Mouse (Mus musculus) lung, postnatal 0 days (tissue): ENCODE measurements around the gene Alg14. TPM values are rescaled to one million over a fixed set of nuclear protein-coding genes. Genes with fewer than 3 reads are reported as not detected.

Experiments
- ATAC-seq: fragments of 200-750 bp; cut with Nextera tagmentation; 2 replicates; pipeline ENCODE4 v1.8.0; 2017; ENCODE audit warnings: moderate library complexity
- DNase-seq: peaks from one replicate; pipeline ENCODE4 v3.0.0-alpha.2; 2016; ENCODE audit warnings: low spot score
- H3K27ac ChIP-seq: fragments of 300-500 bp; sonication (generic); 2 replicates; pipeline ENCODE4 v1.5.1; 2014; ENCODE audit warnings: antibody characterized with exemption, mild to moderate bottlenecking, low read length, mixed read lengths
- H3K27me3 ChIP-seq: fragments of 300-500 bp; sonication (generic); replicated peaks from 2 replicates; pipeline ENCODE4 v1.6.1; 2014; ENCODE audit warnings: low read length, mixed read lengths; ENCODE audit not compliant: insufficient read depth
- H3K36me3 ChIP-seq: fragments of 300-500 bp; sonication (generic); 2 replicates; pipeline ENCODE4 v1.6.1; 2014; ENCODE audit warnings: low read length, mixed read lengths; ENCODE audit not compliant: insufficient read depth
- H3K4me1 ChIP-seq: fragments of 300-500 bp; sonication (generic); 2 replicates; pipeline ENCODE4 v1.6.1; 2014; ENCODE audit warnings: antibody characterized with exemption, low read depth, low read length, mixed read lengths; ENCODE audit not compliant: insufficient read depth
- H3K4me2 ChIP-seq: fragments of 300-500 bp; sonication (generic); replicated peaks from 2 replicates; pipeline ENCODE4 v1.6.1; 2014; ENCODE audit warnings: low read depth, mild to moderate bottlenecking, low read length, moderate library complexity, mixed read lengths
- H3K4me3 ChIP-seq: fragments of 300-500 bp; sonication (generic); 2 replicates; pipeline ENCODE4 v1.5.1; 2014; ENCODE audit warnings: low read depth, low read length
- H3K9ac ChIP-seq: fragments of 300-500 bp; sonication (generic); replicated peaks from 2 replicates; pipeline ENCODE4 v1.6.1; 2014; ENCODE audit warnings: low read depth, mild to moderate bottlenecking
- H3K9me3 ChIP-seq: fragments of 300-500 bp; sonication (generic); 2 replicates; pipeline ENCODE4 v1.6.1; 2016; ENCODE audit warnings: low read length, mixed read lengths
- CTCF ChIP-seq: IDR thresholded peaks from 2 replicates; pipeline ENCODE4 v1.5.1; 2016; ENCODE audit warnings: antibody characterized with exemption, mild to moderate bottlenecking
- EP300 ChIP-seq: IDR thresholded peaks from 2 replicates; pipeline ENCODE4 v1.6.1; 2016; ENCODE audit warnings: antibody characterized with exemption, mild to moderate bottlenecking, control low read depth
- WGBS: fragments of 180-500 bp; shearing (Covaris S2); extraction: QIAGEN DNeasy Blood & Tissue Kit; methylation state at CpG from one replicate; pipeline ENCODE4 v1.1.7; 2014; 5-methylcytosine and 5-hydroxymethylcytosine counted together
- polyA plus RNA-seq: library from polyadenylated mRNA; unstranded; fragments of >200 nt; fragmentation: Nextera tagmentation; extraction: Ambion mirVana; gene quantifications from 2 replicates; pipeline ENCODE4 v1.2.1, GENCODE M21; 2015

Alg14 gene
- 33.4 and 36.6 TPM in 2 replicates for polyA plus RNA-seq

DNA sequence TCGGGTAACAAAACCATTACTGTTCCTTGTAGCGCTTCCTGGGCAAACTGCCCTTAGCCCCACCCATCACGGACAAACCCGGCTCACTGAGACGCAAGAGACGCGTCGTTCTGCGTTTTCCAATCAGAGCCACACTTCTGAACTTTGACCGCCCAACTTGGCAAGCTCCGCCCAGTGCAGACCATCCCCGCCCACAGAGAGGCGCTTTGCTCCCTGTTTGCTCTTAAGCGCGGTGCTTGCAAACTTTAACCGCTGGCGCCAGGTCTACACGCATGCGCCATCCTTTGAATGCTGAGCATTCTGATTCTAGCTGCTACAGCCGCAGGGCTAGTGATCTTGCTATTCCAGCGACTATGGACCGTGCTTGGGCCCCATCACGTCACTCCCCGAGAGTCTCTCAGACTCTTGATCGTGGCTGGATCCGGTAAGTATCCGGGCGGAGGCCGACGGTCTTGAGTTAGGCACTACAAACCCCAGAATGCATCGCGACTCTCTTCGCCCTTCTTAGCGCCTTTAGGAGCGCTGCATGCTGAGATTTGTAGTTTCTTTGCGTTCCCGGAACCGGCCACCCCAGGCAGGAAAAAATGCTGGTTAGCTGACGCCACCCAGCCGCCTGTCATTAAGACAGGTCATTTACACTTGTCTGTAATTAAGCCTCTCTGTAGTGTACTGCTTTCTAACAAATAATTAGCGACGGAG, at the start of gene Alg14:
Gene Alg14, plus strand, starts transcription at position 214 of the 699 bp plus-strand sequence.
- under 1% methylated on average over 42 of the region's 42 CpGs for WGBS
- Histone ChIP-seq H3K9ac (peak within 1 kb of the TSS; percentile 55), H3K4me3 (peak within 1 kb of the TSS; percentile 69), H3K27ac (peak within 1 kb of the TSS; percentile 93), H3K9me3 (no peaks in the 10 kb centered on the region), H3K4me1 (no peaks in the 10 kb centered on the region; the same call in 1 of the 2 replicates), H3K27me3 (no peaks in the 10 kb centered on the region), H3K4me2 (peak within 1 kb of the TSS; percentile 64), H3K36me3 (no peaks in the 10 kb centered on the region)
- no peak for TF ChIP-seq EP300
- peak; percentile 30 for TF ChIP-seq CTCF
- ATAC-seq (peak; percentile 98), DNase-seq (peak; percentile 99)

DNA sequence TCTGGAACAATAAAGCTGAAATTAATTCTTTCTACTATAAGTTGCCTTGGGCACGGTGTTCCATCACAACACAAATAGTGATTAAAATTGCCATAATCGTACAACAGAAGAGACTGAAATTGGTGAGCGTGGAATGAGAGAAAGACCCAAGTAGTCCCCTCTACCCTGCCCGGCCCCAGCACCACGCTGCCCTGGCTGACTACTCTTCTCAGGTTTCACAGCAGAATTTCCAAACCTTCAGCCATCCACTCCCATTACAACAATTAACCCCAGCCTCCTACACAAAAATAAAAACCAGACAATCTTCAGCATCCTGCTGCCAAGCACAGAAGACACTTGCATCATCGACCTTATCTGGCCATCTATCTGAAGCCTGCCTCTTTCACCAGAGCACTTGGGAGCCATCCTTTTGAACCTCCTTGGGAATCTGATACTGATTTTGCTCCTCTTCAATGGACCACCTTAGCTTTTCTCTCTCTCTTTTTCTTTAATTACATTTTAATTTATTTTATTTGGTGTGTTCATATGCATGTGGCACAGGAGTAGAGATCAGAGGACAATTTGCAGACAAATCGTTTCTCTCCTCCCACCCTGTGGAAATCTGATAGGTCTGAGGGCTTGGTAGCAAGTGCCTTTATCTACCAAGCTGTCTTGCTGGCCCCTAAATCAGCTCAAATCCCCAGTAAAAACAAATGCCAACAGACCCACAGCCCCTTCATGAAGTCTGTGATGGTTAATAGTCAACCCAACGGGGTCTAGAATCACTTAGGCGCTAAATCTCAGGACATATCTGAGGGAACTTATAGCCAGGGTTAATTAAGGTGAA, 49.2 kb upstream of the Alg14 start:
- no peak overlapping the region for H3K4me3 ChIP-seq
- 60% methylated on average over 9 of the region's 9 CpGs for WGBS
- no peak overlapping the region for H3K27ac ChIP-seq
- DNase-seq (no peak), ATAC-seq (no peak)
- no peaks in the 10 kb centered on the region for H3K4me1 ChIP-seq
- H3K36me3 ChIP-seq = no peaks in the 10 kb centered on the region
- H3K9ac ChIP-seq = no peak overlapping the region
- TF ChIP-seq CTCF (no peak), EP300 (no peak)
- H3K4me2 ChIP-seq = no peak overlapping the region
- H3K27me3 ChIP-seq = no peaks in the 10 kb centered on the region
- H3K9me3 ChIP-seq = no peaks in the 10 kb centered on the region

DNA sequence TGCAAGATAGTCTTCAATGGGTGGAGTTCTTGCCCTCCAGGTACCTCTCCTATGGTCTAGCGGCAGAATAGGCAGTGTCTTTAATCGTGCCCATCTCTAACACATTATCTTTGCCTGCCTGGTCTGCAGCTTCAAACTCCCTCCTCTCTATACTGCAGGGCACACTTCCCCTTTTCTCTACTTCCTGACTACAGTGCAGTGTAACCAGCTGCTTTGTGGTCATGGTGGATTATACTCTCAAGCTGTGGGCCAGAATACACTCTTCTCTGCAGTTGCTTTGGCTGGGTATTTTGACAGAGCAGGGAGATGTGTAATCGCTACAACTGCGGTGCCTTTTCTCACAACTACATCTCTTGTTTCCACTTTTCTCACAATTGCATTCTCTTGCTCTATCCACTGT, 48.6 kb upstream of the Alg14 start:
- Histone ChIP-seq H3K4me1 (no peaks in the 10 kb centered on the region), H3K27ac (no peak overlapping the region), H3K9ac (no peak overlapping the region), H3K9me3 (no peaks in the 10 kb centered on the region), H3K4me3 (no peak overlapping the region), H3K36me3 (no peaks in the 10 kb centered on the region), H3K4me2 (no peak overlapping the region), H3K27me3 (no peaks in the 10 kb centered on the region)
- DNase-seq = no peak
- TF ChIP-seq CTCF (no peak), EP300 (no peak)
- WGBS = 75% methylated on average over 4 of the region's 4 CpGs
- no peak for ATAC-seq

DNA sequence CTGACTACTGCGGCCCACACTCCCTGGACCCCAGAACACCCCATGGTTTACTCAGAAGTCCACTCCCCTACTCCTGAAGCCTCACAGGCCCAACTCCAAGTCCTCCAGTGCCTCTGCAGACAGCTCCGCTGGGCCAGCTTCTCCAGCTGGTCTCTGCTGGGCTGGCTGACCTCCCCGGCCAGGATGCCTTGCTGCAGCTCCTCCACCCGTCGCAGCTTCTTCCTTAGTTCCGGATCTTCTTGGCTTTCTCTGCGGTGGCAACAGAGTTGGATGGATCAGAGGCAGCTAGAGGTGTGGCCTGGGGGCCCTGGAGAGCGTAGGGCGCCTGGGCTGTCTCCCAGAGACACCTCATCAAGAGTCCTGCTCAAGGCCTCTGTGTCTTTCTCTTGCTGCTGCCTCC, 41.5 kb upstream of the Alg14 start:
- Histone ChIP-seq H3K36me3 (no peaks in the 10 kb centered on the region), H3K27ac (no peak overlapping the region), H3K4me3 (no peak overlapping the region), H3K27me3 (no peaks in the 10 kb centered on the region), H3K9me3 (no peaks in the 10 kb centered on the region), H3K9ac (no peak overlapping the region), H3K4me1 (no peaks in the 10 kb centered on the region), H3K4me2 (no peak overlapping the region)
- ATAC-seq = peak; percentile 71
- peak; percentile 36 for DNase-seq
- TF ChIP-seq EP300 (no peak), CTCF (no peak)
- 61% methylated on average over 9 of the region's 9 CpGs for WGBS

DNA sequence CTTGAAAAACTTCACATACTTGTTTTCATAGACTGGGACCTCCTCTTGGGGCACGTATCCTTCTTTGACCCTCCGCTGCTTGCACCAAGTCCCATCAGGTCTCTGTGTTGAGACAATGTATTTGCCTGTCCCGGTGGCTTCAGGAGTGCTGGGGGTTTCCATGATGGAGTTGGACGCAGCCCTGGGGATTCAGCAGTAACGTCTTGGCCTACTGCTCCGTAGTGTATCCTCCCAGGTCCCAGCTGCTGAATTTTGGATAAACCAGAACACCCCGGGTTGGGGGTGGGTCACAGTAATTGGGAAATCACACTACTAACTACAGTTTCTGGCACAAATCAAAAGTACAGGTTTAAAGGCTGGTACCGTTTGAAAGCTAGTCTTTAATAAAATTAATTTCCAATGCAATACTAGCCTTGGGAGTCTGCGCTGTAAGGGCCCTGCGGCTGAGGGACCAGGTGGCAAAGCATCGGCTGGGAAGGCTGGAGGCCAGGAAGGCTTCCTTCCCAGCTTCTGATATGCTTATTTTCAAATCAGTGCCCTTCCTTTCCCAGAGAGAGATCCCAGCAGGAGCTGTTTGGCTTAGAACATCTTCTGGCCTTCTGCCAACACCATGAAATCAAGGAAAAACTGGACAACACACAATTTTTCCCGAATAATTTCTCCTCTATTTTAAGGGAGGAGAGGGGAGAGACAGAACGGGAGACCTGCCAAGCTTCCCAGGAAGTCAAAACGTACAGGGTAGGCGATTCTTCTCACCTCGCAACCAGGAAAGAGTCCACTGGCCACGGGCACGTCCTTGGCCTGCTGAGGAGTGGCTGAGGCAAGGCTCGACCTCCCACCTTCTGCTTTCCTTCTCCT, 40.8 kb upstream of the Alg14 start:
- Histone ChIP-seq H3K4me1 (no peaks in the 10 kb centered on the region), H3K4me3 (no peak overlapping the region), H3K27me3 (no peaks in the 10 kb centered on the region), H3K36me3 (no peaks in the 10 kb centered on the region), H3K27ac (no peak overlapping the region), H3K9me3 (no peaks in the 10 kb centered on the region), H3K9ac (no peak overlapping the region), H3K4me2 (no peak overlapping the region)
- 58% methylated on average over 19 of the region's 19 CpGs for WGBS
- TF ChIP-seq EP300 (no peak), CTCF (no peak)
- DNase-seq (peak; percentile 28), ATAC-seq (peak; percentile 11; the same call in 1 of the 2 replicates)
